In genomic region chr8:120294982-120295870, GRCm38 (mm10) we compare ENCODE assay signal across 8 mouse cellular contexts.
A peak's percentile ranks its signal among the peaks of the same experiment; 100 is the strongest.
DNase-seq lines count a peak whose midpoint lies in the region; ATAC-seq lines count a peak whose summit lies in the region.

No protein-coding gene starts in this region.

- no peak overlapping the region for H3K4me2 ChIP-seq in lung, embryonic 16.5 days (ENCODE audit: low read depth, low read length)
- no peak overlapping the region for H3K4me2 ChIP-seq in forebrain, embryonic 13.5 days
- no peak overlapping the region for H3K4me2 ChIP-seq in limb, embryonic 15.5 days

- H3K4me3 ChIP-seq in lung, embryonic 16.5 days (ENCODE audit: low read length): no peak overlapping the region
- no peak overlapping the region for H3K4me3 ChIP-seq in forebrain, embryonic 13.5 days
- H3K4me3 ChIP-seq in limb, embryonic 15.5 days: no peak overlapping the region

- peaks cover 57% of the 10 kb centered on the region for H3K4me1 ChIP-seq in lung, embryonic 16.5 days (replicated peaks; ENCODE audit: control insufficient read depth, insufficient read depth, low read length)
- H3K4me1 ChIP-seq in forebrain, embryonic 13.5 days: peaks cover 97% of the 10 kb centered on the region
- H3K4me1 ChIP-seq in limb, embryonic 15.5 days: peaks cover 81% of the 10 kb centered on the region

- no peaks in the 10 kb centered on the region for H3K36me3 ChIP-seq in lung, embryonic 16.5 days (ENCODE audit: control insufficient read depth, insufficient read depth, low read length)
- no peaks in the 10 kb centered on the region for H3K36me3 ChIP-seq in forebrain, embryonic 13.5 days (ENCODE audit: poor library complexity, severe bottlenecking)
- H3K36me3 ChIP-seq in limb, embryonic 15.5 days: no peaks in the 10 kb centered on the region

- H3K27ac ChIP-seq in lung, embryonic 16.5 days (ENCODE audit: low read length): no peak overlapping the region
- peak overlapping the region; percentile 77 for H3K27ac ChIP-seq in forebrain, embryonic 13.5 days
- peak overlapping the region; percentile 17; the same call in 1 of the 2 replicates for H3K27ac ChIP-seq in limb, embryonic 15.5 days

- 37% methylated on average over 15 of the region's 17 CpGs for WGBS in lung, embryonic 16.5 days
- WGBS in forebrain, embryonic 13.5 days: 21% methylated on average over 17 of the region's 17 CpGs
- 38% methylated on average over 15 of the region's 17 CpGs for WGBS in limb, embryonic 15.5 days

- DNase-seq in lung, postnatal 36 days: no peak
- DNase-seq in retina, postnatal 1 day: peak; percentile 94
- DNase-seq in layer of hippocampus, postnatal 25 days (ENCODE audit: extremely low spot score in 1 of 2, low spot score in 1 of 2): no peak
- DNase-seq in right cerebral cortex, postnatal 25 days: no peak
- no peak for DNase-seq in right cerebral cortex, adult 18-20 months

- peak overlapping the region; percentile 15 for H3K9ac ChIP-seq in lung, embryonic 16.5 days (ENCODE audit: low read length)
- H3K9ac ChIP-seq in forebrain, embryonic 13.5 days: no peak overlapping the region
- no peak overlapping the region; the same call in 1 of the 2 replicates for H3K9ac ChIP-seq in limb, embryonic 15.5 days

- no peaks in the 10 kb centered on the region for H3K9me3 ChIP-seq in lung, embryonic 16.5 days (ENCODE audit: control insufficient read depth, low read length)
- H3K9me3 ChIP-seq in forebrain, embryonic 13.5 days (replicated peaks): no peaks in the 10 kb centered on the region
- H3K9me3 ChIP-seq in limb, embryonic 15.5 days: no peaks in the 10 kb centered on the region

- ATAC-seq in lung, embryonic 16.5 days (ENCODE audit: low read depth): peak; percentile 18; the same call in 1 of the 2 replicates
- ATAC-seq in forebrain, embryonic 13.5 days: peak; percentile 14; the same call in 1 of the 2 replicates
- no peak for ATAC-seq in limb, embryonic 15.5 days (ENCODE audit: insufficient number of reproducible peaks, low FRiP score, low TSS enrichment, low read depth)

- H3K27me3 ChIP-seq in lung, embryonic 16.5 days (ENCODE audit: control insufficient read depth, insufficient read depth, low read depth, low read length): no peaks in the 10 kb centered on the region
- H3K27me3 ChIP-seq in forebrain, embryonic 13.5 days: 0 out of 2 replicates have a peak, but pooled peaks cover 3% of the 10 kb centered on the region
- H3K27me3 ChIP-seq in limb, embryonic 15.5 days: no peaks in the 10 kb centered on the region
